Mouse (Mus musculus) MEL (cell line): ENCODE measurements at regions not wholly inside any gene's neighbourhood (a gene's known extent, or its start where the extent isn't known, plus 50 kb on each side); places are given as distances from the start of the nearest gene placed in this dataset.

Source experiments
- DNase-seq: peaks from one replicate; pipeline ENCODE4 v3.0.0; 2011; ENCODE audit warnings: low read depth, low spot score
- H3K27ac ChIP-seq: 2 replicates; pipeline ENCODE4 v1.5.1; 2012; ENCODE audit warnings: low read depth, mild to moderate bottlenecking, control low read depth, low read length, moderate library complexity; ENCODE audit not compliant: control insufficient read depth
- H3K27me3 ChIP-seq, 2 experiments: fragments of 150-350 bp in 1 of 2; sonication (generic) in 1 of 2; 2 replicates each; pipeline ENCODE4 v1.6.1; 2012; ENCODE audit warnings: low read length in 2 of 2, mild to moderate bottlenecking in 2 of 2, improper control_type of control experiment in 1 of 2, moderate library complexity in 1 of 2; ENCODE audit not compliant: insufficient read depth in 2 of 2, control insufficient read depth in 1 of 2
- H3K36me3 ChIP-seq, 2 experiments: 2 replicates each; pipeline ENCODE4 v1.6.1; 2012 to 2014; ENCODE audit warnings: low read length in 2 of 2, improper control_type of control experiment in 1 of 2, inconsistent platforms in 1 of 2, mild to moderate bottlenecking in 1 of 2; ENCODE audit not compliant: insufficient read depth in 2 of 2, control insufficient read depth in 1 of 2
- H3K4me1 ChIP-seq, 2 experiments: fragments of 150-350 bp in 1 of 2; sonication (generic) in 1 of 2; 2 replicates each; pipeline ENCODE4 v1.6.1; 2012; ENCODE audit warnings: low read length in 2 of 2, improper control_type of control experiment in 1 of 2, mild to moderate bottlenecking in 1 of 2; ENCODE audit not compliant: insufficient read depth in 2 of 2, control insufficient read depth in 1 of 2
- H3K4me3 ChIP-seq, 2 experiments: fragments of 150-350 bp in 1 of 2; sonication (generic) in 1 of 2; 2 replicates each; pipeline ENCODE4 v1.5.1; 2012; ENCODE audit warnings: low read depth in 2 of 2, low read length in 2 of 2, mild to moderate bottlenecking in 2 of 2, moderate library complexity in 2 of 2, control low read depth in 1 of 2, improper control_type of control experiment in 1 of 2; ENCODE audit not compliant: control insufficient read depth in 1 of 2, insufficient read depth in 1 of 2
- H3K79me2 ChIP-seq: 2 replicates; pipeline ENCODE4 v1.6.1; 2012; ENCODE audit warnings: mild to moderate bottlenecking, low read length, moderate library complexity; ENCODE audit not compliant: control insufficient read depth, poor library complexity, insufficient read depth
- H3K9ac ChIP-seq: 2 replicates; pipeline ENCODE4 v1.6.1; 2012; ENCODE audit warnings: low read depth, mild to moderate bottlenecking, control low read depth, low read length, moderate library complexity; ENCODE audit not compliant: control insufficient read depth, poor library complexity, severe bottlenecking
- H3K9me3 ChIP-seq: fragments of 150-350 bp; sonication (generic); replicated peaks from 2 replicates; pipeline ENCODE4 v1.6.1; 2012; ENCODE audit warnings: mild to moderate bottlenecking, low read length, improper control_type of control experiment, moderate library complexity; ENCODE audit not compliant: insufficient read depth
- BHLHE40 ChIP-seq: IDR thresholded peaks from 2 replicates; pipeline ENCODE4 v1.6.1; 2012; ENCODE audit warnings: low read depth, mild to moderate bottlenecking, inconsistent platforms, low read length, improper control_type of control experiment, borderline replicate concordance
- CHD1 ChIP-seq: IDR thresholded peaks from 2 replicates; pipeline ENCODE4 v1.6.1; 2012; ENCODE audit warnings: low read depth, mild to moderate bottlenecking, inconsistent platforms, low read length, improper control_type of control experiment
- E2F4 ChIP-seq: IDR thresholded peaks from 2 replicates; pipeline ENCODE4 v1.6.1; 2011; ENCODE audit warnings: low read depth, low read length, improper control_type of control experiment, borderline replicate concordance
- EP300 ChIP-seq, 2 experiments: IDR thresholded peaks; 2 replicates each; pipeline ENCODE4 v1.6.1; 2011; ENCODE audit warnings: improper control_type of control experiment in 2 of 2, low read length in 2 of 2, low read depth in 1 of 2, mild to moderate bottlenecking in 1 of 2
- ETS1 ChIP-seq: IDR thresholded peaks from 2 replicates; pipeline ENCODE4 v1.6.1; 2012; ENCODE audit warnings: low read depth, mild to moderate bottlenecking, inconsistent platforms, low read length, improper control_type of control experiment, moderate library complexity
- GATA1 ChIP-seq: IDR thresholded peaks from 2 replicates; pipeline ENCODE4 v1.6.1; 2011; ENCODE audit warnings: low read depth, low read length, improper control_type of control experiment
- HCFC1 ChIP-seq: IDR thresholded peaks from 2 replicates; pipeline ENCODE4 v1.6.1; 2012; ENCODE audit warnings: low read depth, mild to moderate bottlenecking, inconsistent platforms, low read length, improper control_type of control experiment, moderate library complexity
- MAFK ChIP-seq: IDR thresholded peaks from 2 replicates; pipeline ENCODE4 v1.6.1; 2011; ENCODE audit warnings: low read depth, mild to moderate bottlenecking, low read length, improper control_type of control experiment, borderline replicate concordance
- MAX ChIP-seq: IDR thresholded peaks from 2 replicates; pipeline ENCODE4 v1.6.1; 2011; ENCODE audit warnings: low read length, improper control_type of control experiment
- MXI1 ChIP-seq: IDR thresholded peaks from 2 replicates; pipeline ENCODE4 v1.6.1; 2011; ENCODE audit warnings: mild to moderate bottlenecking, low read depth, low read length, improper control_type of control experiment
- MYB ChIP-seq: IDR thresholded peaks from 2 replicates; pipeline ENCODE4 v1.6.1; 2011; ENCODE audit warnings: mild to moderate bottlenecking, low read depth, low read length, improper control_type of control experiment
- MYC ChIP-seq: IDR thresholded peaks from 2 replicates; pipeline ENCODE4 v1.6.1; 2011; ENCODE audit warnings: low read depth, mild to moderate bottlenecking, low read length, improper control_type of control experiment, moderate library complexity
- NELFE ChIP-seq: IDR thresholded peaks from 2 replicates; pipeline ENCODE4 v1.6.1; 2011; ENCODE audit warnings: low read depth, low read length, improper control_type of control experiment
- NRF1 ChIP-seq: IDR thresholded peaks from 2 replicates; pipeline ENCODE4 v1.6.1; 2014; ENCODE audit warnings: low read depth, mild to moderate bottlenecking, inconsistent platforms, low read length, improper control_type of control experiment, moderate library complexity; ENCODE audit not compliant: poor library complexity, insufficient read depth, severe bottlenecking
- POLR2AphosphoS2 ChIP-seq: IDR thresholded peaks from 2 replicates; pipeline ENCODE4 v1.6.1; 2011; ENCODE audit warnings: low read length, improper control_type of control experiment
- RAD21 ChIP-seq: IDR thresholded peaks from 2 replicates; pipeline ENCODE4 v1.6.1; 2011; ENCODE audit warnings: mild to moderate bottlenecking, low read depth, low read length, improper control_type of control experiment
- SIN3A ChIP-seq: IDR thresholded peaks from 2 replicates; pipeline ENCODE4 v1.6.1; 2012; ENCODE audit warnings: low read length, improper control_type of control experiment, inconsistent platforms
- TAL1 ChIP-seq: IDR thresholded peaks from 2 replicates; pipeline ENCODE4 v1.6.1; 2012; ENCODE audit warnings: mild to moderate bottlenecking, inconsistent platforms, low read length, moderate library complexity, mixed read lengths
- TCF12 ChIP-seq: IDR thresholded peaks from 2 replicates; pipeline ENCODE4 v1.6.1; 2014; ENCODE audit warnings: low read depth, mild to moderate bottlenecking, inconsistent platforms, low read length, improper control_type of control experiment, moderate library complexity
- UBTF ChIP-seq: IDR thresholded peaks from 2 replicates; pipeline ENCODE4 v1.6.1; 2012; ENCODE audit warnings: low read depth, mild to moderate bottlenecking, inconsistent platforms, low read length, improper control_type of control experiment, moderate library complexity, borderline replicate concordance; ENCODE audit not compliant: insufficient read depth
- ZC3H11A ChIP-seq: IDR thresholded peaks from 2 replicates; pipeline ENCODE4 v1.6.1; 2012; ENCODE audit warnings: low read depth, mild to moderate bottlenecking, inconsistent platforms, low read length, improper control_type of control experiment

DNA sequence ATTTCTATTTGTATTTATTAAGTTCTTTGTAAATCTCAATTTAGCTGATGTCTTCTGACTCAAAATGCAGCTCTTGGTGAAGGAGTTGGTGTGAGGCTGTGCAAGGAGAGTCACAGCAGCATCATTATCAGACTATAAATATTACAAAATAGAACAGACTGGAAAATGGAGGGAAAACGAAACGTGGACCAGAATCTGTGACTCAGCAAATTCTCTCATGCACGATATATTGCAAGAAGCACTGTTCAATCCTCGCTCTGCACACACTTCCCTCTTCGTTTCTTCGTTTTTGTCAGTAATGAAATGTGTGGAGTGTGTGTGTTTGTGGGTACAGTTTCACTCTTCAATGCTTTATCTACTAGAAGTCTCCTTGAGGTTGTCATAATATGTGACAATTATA, 215.5 kb downstream of the Ktn1 start:
- Histone ChIP-seq H3K79me2 (no peaks in the 10 kb centered on the region), H3K4me1 (no peaks in the 10 kb centered on the region; a peak in 1 of 4 replicates), H3K9me3 (no peaks in the 10 kb centered on the region), H3K27me3 (no peaks in the 10 kb centered on the region), H3K36me3 (no peaks in the 10 kb centered on the region), H3K27ac (no peak overlapping the region), H3K4me3 (no peak overlapping the region), H3K9ac (no peak overlapping the region)
- peak; percentile 9 for DNase-seq
- no peak for TF ChIP-seq TCF12
- TF ChIP-seq GATA1, result no peak
- no peak for TF ChIP-seq NELFE
- TF ChIP-seq MYC, result no peak
- TF ChIP-seq NRF1, result no peak
- TF ChIP-seq POLR2AphosphoS2, result no peak
- TF ChIP-seq ETS1, result no peak
- no peak for TF ChIP-seq UBTF
- no peak for TF ChIP-seq MYB
- TF ChIP-seq MXI1, result no peak
- TF ChIP-seq E2F4, result no peak
- no peak for TF ChIP-seq TAL1
- no peak for TF ChIP-seq RAD21
- no peak for TF ChIP-seq CHD1

- H3K9ac ChIP-seq, result no peak overlapping the region
- H3K27me3 ChIP-seq, result no peaks in the 10 kb centered on the region
- H3K27ac ChIP-seq, result no peak overlapping the region
- no peaks in the 10 kb centered on the region for H3K9me3 ChIP-seq
- H3K4me1 ChIP-seq, result no peaks in the 10 kb centered on the region; a peak in 1 of 4 replicates
- no peak for TF ChIP-seq EP300 (IDR thresholded peaks at IDR 0.05; ENCODE audit: low read depth in 1 of 2, low read length in 2 of 2)
- no peak for TF ChIP-seq NELFE
- no peak for TF ChIP-seq ZC3H11A
- no peak for TF ChIP-seq TCF12
- no peak for TF ChIP-seq BHLHE40
- no peak for TF ChIP-seq HCFC1
- TF ChIP-seq ETS1, result no peak
- no peak for TF ChIP-seq TAL1
- no peak for TF ChIP-seq CHD1
- TF ChIP-seq SIN3A, result no peak
- no peak for TF ChIP-seq MAX
- TF ChIP-seq GATA1, result no peak
- TF ChIP-seq MAFK, result no peak
- no peak for DNase-seq
- no peaks in the 10 kb centered on the region for H3K79me2 ChIP-seq
- H3K36me3 ChIP-seq, result no peaks in the 10 kb centered on the region
- H3K4me3 ChIP-seq, result no peak overlapping the region
Observed at GRCm38 (mm10) chr14:47867017-47867416, 218.8 kb downstream of the Ktn1 start.
